Mouse (Mus musculus) CH12.LX (cell line): ENCODE measurements around the gene Cdk15. TPM values are rescaled to one million over a fixed set of nuclear protein-coding genes. Genes with fewer than 3 reads are reported as not detected.

Experiments used
- DNase-seq: peaks from one replicate; pipeline ENCODE4 v3.0.0-alpha.2; 2013; ENCODE audit errors: extremely low read depth
- H3K27ac ChIP-seq: 2 replicates; pipeline ENCODE4 v1.5.1; 2012; ENCODE audit warnings: low read depth, mild to moderate bottlenecking, control low read depth, moderate library complexity; ENCODE audit not compliant: insufficient read depth
- H3K27me3 ChIP-seq: replicated peaks from 2 replicates; pipeline ENCODE3; 2012; ENCODE audit warnings: inconsistent platforms
- H3K36me3 ChIP-seq, 2 experiments: replicated peaks in 1 of 2; 2 replicates each; pipeline versions ENCODE3 to v1.6.1; 2012; ENCODE audit warnings: inconsistent platforms in 1 of 2, low read length in 1 of 2, mild to moderate bottlenecking in 1 of 2, mixed read lengths in 1 of 2, moderate library complexity in 1 of 2; ENCODE audit not compliant: control insufficient read depth in 1 of 2, insufficient read depth in 1 of 2
- H3K4me1 ChIP-seq, 2 experiments: 2 replicates each; pipeline ENCODE4 v1.6.1; 2012; ENCODE audit warnings: inconsistent platforms in 1 of 2, moderate library complexity in 1 of 2; ENCODE audit not compliant: insufficient read depth in 2 of 2, control insufficient read depth in 1 of 2
- H3K4me2 ChIP-seq: 2 replicates; pipeline ENCODE4 v1.6.1; 2012; ENCODE audit warnings: low read depth, mild to moderate bottlenecking, control low read depth; ENCODE audit not compliant: poor library complexity, insufficient read depth, severe bottlenecking
- H3K4me3 ChIP-seq, 3 experiments: fragments of 150-350 bp in 1 of 3; sonication (generic) in 1 of 3; replicated peaks in 1 of 3; 2 replicates each; pipeline versions ENCODE3 to v1.5.1; 2011 to 2012; ENCODE audit warnings: low read depth in 2 of 3, low read length in 2 of 3, mild to moderate bottlenecking in 2 of 3, moderate library complexity in 2 of 3, control low read depth in 1 of 3, improper control_type of control experiment in 1 of 3, inconsistent platforms in 1 of 3, mixed read lengths in 1 of 3; ENCODE audit not compliant: poor library complexity in 1 of 3
- H3K79me2 ChIP-seq: replicated peaks from 2 replicates; pipeline ENCODE4 v1.6.1; 2012; ENCODE audit warnings: mild to moderate bottlenecking, moderate library complexity; ENCODE audit not compliant: control insufficient read depth, poor library complexity, insufficient read depth, severe bottlenecking; ENCODE audit errors: extremely low read depth
- H3K9ac ChIP-seq: 2 replicates; pipeline ENCODE4 v1.6.1; 2012; ENCODE audit warnings: low read depth, mild to moderate bottlenecking, control low read depth, moderate library complexity; ENCODE audit not compliant: insufficient read depth
- H3K9me3 ChIP-seq: replicated peaks from 2 replicates; pipeline ENCODE3; 2012; ENCODE audit warnings: low read length, inconsistent platforms, mixed read lengths
- CHD1 ChIP-seq: IDR thresholded peaks from 2 replicates; pipeline ENCODE4 v1.6.1; 2012; ENCODE audit warnings: low read depth, low read length, improper control_type of control experiment, inconsistent platforms
- CHD2 ChIP-seq: IDR thresholded peaks from 2 replicates; pipeline ENCODE4 v1.6.1; 2011; ENCODE audit warnings: low read length, improper control_type of control experiment
- CTCF ChIP-seq, 2 experiments: IDR thresholded peaks in 1 of 2; conservative IDR thresholded peaks in 1 of 2; 2 replicates each; pipeline ENCODE4 v1.5.1; 2011 to 2012; ENCODE audit warnings: low read depth in 2 of 2, low read length in 2 of 2, improper control_type of control experiment in 1 of 2, inconsistent platforms in 1 of 2, mild to moderate bottlenecking in 1 of 2, moderate library complexity in 1 of 2
- E2F4 ChIP-seq: IDR thresholded peaks from 2 replicates; pipeline ENCODE4 v1.6.1; 2011; ENCODE audit warnings: low read depth, low read length, improper control_type of control experiment; ENCODE audit not compliant: insufficient replicate concordance
- EP300 ChIP-seq: IDR thresholded peaks from 2 replicates; pipeline ENCODE4 v1.6.1; 2011; ENCODE audit warnings: low read length, improper control_type of control experiment
- GABPA ChIP-seq: IDR thresholded peaks from 2 replicates; pipeline ENCODE4 v1.6.1; 2012; ENCODE audit warnings: low read depth, low read length, improper control_type of control experiment, inconsistent platforms; ENCODE audit not compliant: insufficient replicate concordance
- HCFC1 ChIP-seq: IDR thresholded peaks from 2 replicates; pipeline ENCODE4 v1.6.1; 2012; ENCODE audit warnings: low read depth, mild to moderate bottlenecking, inconsistent platforms, low read length, improper control_type of control experiment
- IRF4 ChIP-seq: IDR thresholded peaks from 2 replicates; pipeline ENCODE4 v1.6.1; 2014; ENCODE audit warnings: low read depth, mild to moderate bottlenecking, inconsistent platforms, low read length, improper control_type of control experiment
- JUN ChIP-seq: IDR thresholded peaks from 2 replicates; pipeline ENCODE4 v1.6.1; 2011; ENCODE audit warnings: low read depth, mild to moderate bottlenecking, low read length, improper control_type of control experiment, moderate library complexity; ENCODE audit not compliant: insufficient read depth
- KAT2A ChIP-seq: IDR thresholded peaks from 2 replicates; pipeline ENCODE4 v1.6.1; 2012; ENCODE audit warnings: low read length, improper control_type of control experiment, inconsistent platforms; ENCODE audit not compliant: insufficient replicate concordance
- MAFK ChIP-seq: IDR thresholded peaks from 2 replicates; pipeline ENCODE4 v1.6.1; 2011; ENCODE audit warnings: low read length, improper control_type of control experiment; ENCODE audit not compliant: insufficient replicate concordance
- MXI1 ChIP-seq: IDR thresholded peaks from 2 replicates; pipeline ENCODE4 v1.6.1; 2011; ENCODE audit warnings: mild to moderate bottlenecking, low read depth, low read length, improper control_type of control experiment
- MYC ChIP-seq: IDR thresholded peaks from 2 replicates; pipeline ENCODE4 v1.6.1; 2011; ENCODE audit warnings: low read depth, mild to moderate bottlenecking, improper control_type of control experiment, low read length
- NELFE ChIP-seq: IDR thresholded peaks from 2 replicates; pipeline ENCODE4 v1.6.1; 2011; ENCODE audit warnings: low read depth, low read length, improper control_type of control experiment
- POLR2A ChIP-seq: IDR thresholded peaks from 2 replicates; pipeline ENCODE4 v1.6.1; 2011; ENCODE audit warnings: low read depth, mild to moderate bottlenecking, improper control_type of control experiment, low read length
- RCOR1 ChIP-seq: conservative IDR thresholded peaks from 2 replicates; pipeline ENCODE4 v1.6.1; 2012; ENCODE audit warnings: low read depth, mild to moderate bottlenecking, inconsistent platforms, low read length, improper control_type of control experiment
- SIN3A ChIP-seq: IDR thresholded peaks from 2 replicates; pipeline ENCODE4 v1.6.1; 2012; ENCODE audit warnings: low read length, improper control_type of control experiment, inconsistent platforms
- TBP ChIP-seq: conservative IDR thresholded peaks from 2 replicates; pipeline ENCODE4 v1.6.1; 2011; ENCODE audit warnings: low read depth, low read length, improper control_type of control experiment
- UBTF ChIP-seq: IDR thresholded peaks from 2 replicates; pipeline ENCODE4 v1.6.1; 2012; ENCODE audit warnings: low read depth, mild to moderate bottlenecking, inconsistent platforms, low read length, improper control_type of control experiment, moderate library complexity
- USF2 ChIP-seq: conservative IDR thresholded peaks from 2 replicates; pipeline ENCODE4 v1.6.1; 2011; ENCODE audit warnings: low read depth, low read length, improper control_type of control experiment
- dilution Hi-C: fragments of 300-500 bp; cut with MboI; formaldehyde crosslinking; loops from 2 replicates; pipeline ENCODE4 v1.14.3; 2020; ENCODE audit warnings: low sequenced_read_pairs; ENCODE audit not compliant: extremely low pct_unique_long_range_greater_than_20kb, extremely low pct_ligation_motif_present
- in situ Hi-C: fragments of 300-500 bp; cut with MboI; formaldehyde crosslinking; loops from 3 replicates; pipeline ENCODE4 v1.14.3; 2019; ENCODE audit warnings: low sequenced_read_pairs, low pct_ligation_motif_present, low pct_unique_long_range_greater_than_20kb, mixed read lengths
- polyA plus RNA-seq: library from polyadenylated mRNA; unstranded; fragments of >175 nt; gene quantifications from 2 replicates; pipeline ENCODE4 v1.2.1, GENCODE M21; 2012; ENCODE audit warnings: low read depth; ENCODE audit not compliant: insufficient read length
- total RNA-seq, 2 experiments: library from RNA; depleted of rRNA; stranded (reverse); fragments of 300-350 nt in 1 of 2; fragments of >200 nt in 1 of 2; gene quantifications; 2 replicates each; pipeline ENCODE4 v1.2.3; 2012 to 2014

The Cdk15 gene
- total and polyA plus RNA-seq, 3 experiments, result 0.13 TPM; not detected in 2

- Histone ChIP-seq H3K9ac (no peak overlapping the region), H3K4me1 (peaks cover 3 to 11% of the 10 kb centered on the region in 2 experiments), H3K27ac (no peak overlapping the region), H3K4me2 (no peak overlapping the region), H3K79me2 (no peaks in the 10 kb centered on the region), H3K36me3 (no peaks in the 10 kb centered on the region), H3K9me3 (no peaks in the 10 kb centered on the region)
- dilution Hi-C loops, result no loop called here
- TF ChIP-seq NELFE, result no peak
- TF ChIP-seq TBP, result no peak
- TF ChIP-seq, all 38 proteins: peak for 0
- H3K27me3 ChIP-seq, result no peaks in the 10 kb centered on the region
- no peak overlapping the region for H3K4me3 ChIP-seq
- in situ Hi-C loops, result no loop called here
- DNase-seq, result no peak
Observed at GRCm38 (mm10) chr1:59269951-59270689, 13.4 kb downstream of the Cdk15 start.

GRCm38 (mm10) chr1:59272189-59272588, 15.5 kb downstream of the Cdk15 start:
- dilution Hi-C loops, result no loop called here

GRCm38 (mm10) chr1:59285880-59286279, 29.2 kb downstream of the Cdk15 start:
- H3K9me3 ChIP-seq, result no peaks in the 10 kb centered on the region
- no peak overlapping the region for H3K9ac ChIP-seq
- dilution Hi-C loops (no loop called here), in situ Hi-C loops (no loop called here)
- TF ChIP-seq MYC (no peak), CHD1 (no peak), HCFC1 (no peak), RCOR1 (no peak), CTCF (conservative IDR thresholded peaks at IDR 0.05 in 1 of 2, IDR thresholded peaks at IDR 0.05 in 1 of 2; ENCODE audit: low read depth in 2 of 2, low read length in 2 of 2) (no peak), MXI1 (no peak), MAFK (peak; percentile 81), E2F4 (no peak)
- no peaks in the 10 kb centered on the region for H3K27me3 ChIP-seq
- no peak overlapping the region for H3K27ac ChIP-seq
- no peaks in the 10 kb centered on the region for H3K36me3 ChIP-seq
- no peak for DNase-seq
- H3K4me3 ChIP-seq, result no peak overlapping the region
- no peaks in the 10 kb centered on the region for H3K4me1 ChIP-seq
- no peak overlapping the region for H3K4me2 ChIP-seq
- H3K79me2 ChIP-seq, result no peaks in the 10 kb centered on the region

More at GRCm38 (mm10) chr1:59272189-59272588, 15.5 kb downstream of the Cdk15 start:
- no peaks in the 10 kb centered on the region for H3K79me2 ChIP-seq
- H3K4me1 ChIP-seq, result peaks cover 0 to 4% of the 10 kb centered on the region in 2 experiments; a peak in 2 of 4 replicates
- no peaks in the 10 kb centered on the region for H3K27me3 ChIP-seq
- no peak overlapping the region for H3K27ac ChIP-seq
- TF ChIP-seq GABPA (no peak), EP300 (no peak), IRF4 (no peak), POLR2A (no peak), UBTF (no peak), CHD1 (no peak), USF2 (no peak), NELFE (no peak), SIN3A (no peak), CHD2 (no peak), HCFC1 (no peak), RCOR1 (no peak), TBP (no peak), KAT2A (no peak), MYC (no peak), JUN (no peak)
- no peaks in the 10 kb centered on the region for H3K36me3 ChIP-seq
- H3K9me3 ChIP-seq, result no peaks in the 10 kb centered on the region
- in situ Hi-C loops, result no loop called here
- H3K9ac ChIP-seq, result no peak overlapping the region
- H3K4me2 ChIP-seq, result no peak overlapping the region
- DNase-seq, result no peak
- no peak overlapping the region for H3K4me3 ChIP-seq
